Mouse (Mus musculus) megakaryocyte, embryonic 14.5 days (primary cell): ENCODE results near the gene Fzd5.

ENCODE experiments used
- FLI1 ChIP-seq: IDR thresholded peaks from 2 replicates; pipeline ENCODE4 v1.6.1; 2012; ENCODE audit warnings: low read length, inconsistent platforms, mixed read lengths
- GATA1 ChIP-seq: IDR thresholded peaks from 3 replicates; pipeline ENCODE4 v1.6.1; 2012; ENCODE audit warnings: mixed read lengths, low read length, inconsistent platforms, borderline replicate concordance

- TF ChIP-seq GATA1 (no peak), FLI1 (no peak)
Observed at GRCm38 (mm10) chr1:64712006-64712760, 25.4 kb downstream of the Fzd5 start.
